8 mouse cellular contexts compared by ENCODE assay signal in the genomic region with DNA sequence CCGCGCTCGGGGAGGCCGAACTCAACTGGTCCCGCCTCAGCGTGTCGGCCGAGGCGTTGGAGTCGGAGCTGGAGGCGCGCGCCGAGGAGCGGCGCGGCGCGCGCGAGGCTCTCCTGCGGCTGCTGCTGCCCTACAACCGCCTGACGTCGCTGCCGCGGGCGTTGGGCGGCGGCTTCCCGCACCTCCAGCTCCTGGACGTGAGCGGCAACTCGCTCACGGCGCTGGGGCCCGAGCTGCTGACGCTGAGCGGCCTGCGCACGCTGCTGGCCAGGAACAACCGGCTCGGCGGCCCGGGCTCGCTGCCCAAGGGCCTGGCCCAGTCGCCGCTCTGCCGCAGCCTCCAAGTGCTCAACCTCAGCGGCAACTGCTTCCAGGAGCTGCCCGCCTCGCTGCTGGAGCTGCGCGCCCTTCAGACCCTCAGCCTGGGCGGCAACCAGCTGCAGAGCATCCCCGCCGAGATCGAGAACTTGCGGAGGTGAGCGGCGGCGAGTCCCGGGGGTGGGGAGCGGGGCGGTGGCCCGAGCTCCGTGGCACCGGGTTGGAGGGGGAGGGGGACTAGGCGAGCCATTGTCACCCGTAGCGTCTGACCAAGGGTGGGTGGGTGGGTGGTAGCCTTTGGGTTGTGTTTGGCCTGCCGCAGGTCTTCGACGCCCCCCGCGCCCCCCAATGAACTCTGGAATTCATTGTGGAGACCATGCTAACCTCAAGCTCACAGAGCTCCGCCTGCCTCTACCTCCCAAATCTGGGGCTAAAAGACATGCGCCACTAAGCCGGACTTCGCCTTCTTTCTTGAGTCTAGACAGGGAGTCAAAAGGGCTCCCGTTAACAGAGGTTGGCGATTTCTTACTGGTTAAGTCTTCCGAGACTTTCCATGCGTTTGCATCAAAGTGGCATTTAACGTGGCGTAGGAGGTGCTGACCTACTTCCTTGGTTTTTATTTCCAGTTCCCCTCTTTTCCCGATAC. TPM values are rescaled to one million over a fixed set of nuclear protein-coding genes. Genes with fewer than 3 reads are reported as not detected.
DNase-seq lines count a peak whose midpoint lies in the region; ATAC-seq and TF ChIP-seq lines count a peak whose summit lies in the region.

No protein-coding gene starts in this region.

- H3K9ac ChIP-seq in kidney, embryonic 16.5 days (replicated peaks; ENCODE audit: low read length) = peak overlapping the region; percentile 100
- peak overlapping the region; percentile 80 for H3K9ac ChIP-seq in liver, postnatal 0 days (replicated peaks)
- H3K9ac ChIP-seq in neural tube, embryonic 13.5 days = peak overlapping the region; percentile 99

- no peaks in the 10 kb centered on the region for H3K36me3 ChIP-seq in kidney, embryonic 16.5 days (ENCODE audit: insufficient read depth, low read length)
- no peaks in the 10 kb centered on the region for H3K36me3 ChIP-seq in liver, postnatal 0 days (replicated peaks; ENCODE audit: insufficient read depth, low read length)
- H3K36me3 ChIP-seq in neural tube, embryonic 13.5 days = no peaks in the 10 kb centered on the region

- under 1% methylated on average over 66 of the region's 87 CpGs for WGBS in kidney, embryonic 16.5 days
- WGBS in liver, postnatal 0 days (ENCODE audit: insufficient replicate concordance) = 0% methylated on average over 72 of the region's 87 CpGs
- WGBS in neural tube, embryonic 13.5 days = under 1% methylated on average over 64 of the region's 87 CpGs

- peak overlapping the region; percentile 98 for H3K27ac ChIP-seq in kidney, embryonic 16.5 days (ENCODE audit: low read length)
- H3K27ac ChIP-seq in liver, postnatal 0 days (ENCODE audit: low read depth) = peak overlapping the region; percentile 98
- peak overlapping the region; percentile 100 for H3K27ac ChIP-seq in neural tube, embryonic 13.5 days (replicated peaks)

- no peak for TF ChIP-seq EP300 in liver, postnatal 0 days (IDR thresholded peaks at IDR 0.05; ENCODE audit: low read depth)

- peak overlapping the region; percentile 98 for H3K4me3 ChIP-seq in kidney, embryonic 16.5 days (ENCODE audit: low read length)
- peak overlapping the region; percentile 80 for H3K4me3 ChIP-seq in liver, postnatal 0 days (ENCODE audit: low read depth, low read length)
- H3K4me3 ChIP-seq in neural tube, embryonic 13.5 days = peak overlapping the region; percentile 97

- H3K4me1 ChIP-seq in kidney, embryonic 16.5 days (ENCODE audit: insufficient read depth, low read length) = peaks cover 28% of the 10 kb centered on the region
- peaks cover 13% of the 10 kb centered on the region for H3K4me1 ChIP-seq in liver, postnatal 0 days (ENCODE audit: insufficient read depth)
- peaks cover 37% of the 10 kb centered on the region for H3K4me1 ChIP-seq in neural tube, embryonic 13.5 days (replicated peaks)

- peak; percentile 49 for ATAC-seq in granulocyte monocyte progenitor cell, adult 5-6 weeks (replicated peaks; ENCODE audit: poor library complexity, severe bottlenecking)
- ATAC-seq in kidney, embryonic 16.5 days (ENCODE audit: low FRiP score, low TSS enrichment) = peak; percentile 74
- peak; percentile 63 for ATAC-seq in liver, postnatal 0 days
- ATAC-seq in neural tube, embryonic 13.5 days (ENCODE audit: low read depth) = peak; percentile 78

- no peaks in the 10 kb centered on the region for H3K9me3 ChIP-seq in kidney, embryonic 16.5 days (ENCODE audit: low read length)
- H3K9me3 ChIP-seq in liver, postnatal 0 days (ENCODE audit: low read length) = no peaks in the 10 kb centered on the region
- H3K9me3 ChIP-seq in neural tube, embryonic 13.5 days = no peaks in the 10 kb centered on the region

- H3K27me3 ChIP-seq in kidney, embryonic 16.5 days (ENCODE audit: insufficient read depth, low read length) = no peaks in the 10 kb centered on the region
- H3K27me3 ChIP-seq in liver, postnatal 0 days (ENCODE audit: insufficient read depth, low read length) = no peaks in the 10 kb centered on the region
- no peaks in the 10 kb centered on the region for H3K27me3 ChIP-seq in neural tube, embryonic 13.5 days

- peak; percentile 53 for DNase-seq in 416B (ENCODE audit: low read depth)
- DNase-seq in Muller cell, postnatal 12 days (ENCODE audit: inconsistent ontology term) = peak; percentile 61
- DNase-seq in embryo, embryonic 11.5 days (ENCODE audit: low read depth, low spot score) = peak; percentile 17
- peak; percentile 57 for DNase-seq in liver, postnatal 0 days
- peak; percentile 20 to 28 for DNase-seq in urinary bladder, postnatal 36 days (ENCODE audit: low spot score in 2 of 2)

- no peak for TF ChIP-seq CTCF in liver, postnatal 0 days (IDR thresholded peaks at IDR 0.05; ENCODE audit: low read depth)

- peak overlapping the region; percentile 67 for H3K4me2 ChIP-seq in kidney, embryonic 16.5 days (replicated peaks; ENCODE audit: low read depth, low read length)
- peak overlapping the region; percentile 75 for H3K4me2 ChIP-seq in liver, postnatal 0 days (ENCODE audit: low read depth, low read length)
- H3K4me2 ChIP-seq in neural tube, embryonic 13.5 days = peak overlapping the region; percentile 75

RNA-seq across cellular contexts. Expression of gene Lrrc58, which starts 0.6 kb away (rescaled TPM):
- total RNA-seq in granulocyte monocyte progenitor cell, adult 5-6 weeks (2014; fragmentation: Nextera tagmentation) = 59.3 and 60.5 TPM in 2 replicates
- 55.8 TPM in 2 replicates for total RNA-seq in granulocyte monocyte progenitor cell, adult 5-6 weeks (2017)
- 54.3 and 60.6 TPM in 2 replicates for polyA plus RNA-seq in kidney, embryonic 16.5 days (2015; fragmentation: Nextera tagmentation; extraction: Ambion mirVana)
- polyA plus RNA-seq in liver, postnatal 0 days (2015; fragmentation: Nextera tagmentation; extraction: Ambion mirVana) = 10.8 and 11.6 TPM in 2 replicates
- polyA plus RNA-seq in neural tube, embryonic 13.5 days (2015; fragmentation: Nextera tagmentation; extraction: Ambion mirVana) = 54.9 and 59.0 TPM in 2 replicates

RNA-seq across cellular contexts. Expression of gene Gm36028, which starts 7.8 kb away (rescaled TPM):
- 0.92 TPM in 1 of 2 replicates, not detected in the other for total RNA-seq in granulocyte monocyte progenitor cell, adult 5-6 weeks (2014; fragmentation: Nextera tagmentation)
- not detected in 2 replicates for total RNA-seq in granulocyte monocyte progenitor cell, adult 5-6 weeks (2017)
- polyA plus RNA-seq in kidney, embryonic 16.5 days (2015; fragmentation: Nextera tagmentation; extraction: Ambion mirVana) = 0.67 and 0.71 TPM in 2 replicates
- polyA plus RNA-seq in liver, postnatal 0 days (2015; fragmentation: Nextera tagmentation; extraction: Ambion mirVana) = 0.09 TPM in 1 of 2 replicates, not detected in the other
- 0.24 TPM in 1 of 2 replicates, not detected in the other for polyA plus RNA-seq in neural tube, embryonic 13.5 days (2015; fragmentation: Nextera tagmentation; extraction: Ambion mirVana)

RNA-seq across cellular contexts. Expression of gene Gpr156, which starts 47.5 kb away (rescaled TPM):
- total RNA-seq in granulocyte monocyte progenitor cell, adult 5-6 weeks (2014; fragmentation: Nextera tagmentation) = not detected in 2 replicates
- not detected in 2 replicates for total RNA-seq in granulocyte monocyte progenitor cell, adult 5-6 weeks (2017)
- polyA plus RNA-seq in kidney, embryonic 16.5 days (2015; fragmentation: Nextera tagmentation; extraction: Ambion mirVana) = 0.85 and 1.3 TPM in 2 replicates
- 0.02 TPM in 1 of 2 replicates, not detected in the other for polyA plus RNA-seq in liver, postnatal 0 days (2015; fragmentation: Nextera tagmentation; extraction: Ambion mirVana)
- 6.1 and 6.9 TPM in 2 replicates for polyA plus RNA-seq in neural tube, embryonic 13.5 days (2015; fragmentation: Nextera tagmentation; extraction: Ambion mirVana)

Comparison
In these comparisons a context has a peak if more than half of its experiments do, and no peak if none do; other contexts are left out.
1. Peak in every context shown above with its lines: DNase-seq, ATAC-seq, H3K4me3 ChIP-seq and H3K27ac ChIP-seq.